Mouse (Mus musculus) hindbrain, embryonic 14.5 days (tissue): ENCODE results near the gene Pon2. TPM values are rescaled to one million over a fixed set of nuclear protein-coding genes. Genes with fewer than 3 reads are reported as not detected.
A peak's percentile ranks its signal among the peaks of the same experiment; 100 is the strongest.

Source experiments
- ATAC-seq: fragments of 200-750 bp; cut with Nextera tagmentation; 2 replicates; pipeline ENCODE4 v1.8.0; 2017; ENCODE audit warnings: moderate number of reproducible peaks, mild to moderate bottlenecking, moderate TSS enrichment, moderate library complexity; ENCODE audit not compliant: low FRiP score
- DNase-seq: peaks from one replicate; pipeline ENCODE4 v3.0.0-alpha.2; 2015; ENCODE audit warnings: low spot score
- H3K27ac ChIP-seq: fragments of 300-500 bp; sonication (generic); 2 replicates; pipeline ENCODE4 v1.5.1; 2014; ENCODE audit warnings: mild to moderate bottlenecking, moderate library complexity
- H3K27me3 ChIP-seq: fragments of 300-500 bp; sonication (generic); 2 replicates; pipeline ENCODE4 v1.6.1; 2014; ENCODE audit warnings: mild to moderate bottlenecking, low read length, mixed read lengths; ENCODE audit not compliant: control insufficient read depth, insufficient read depth
- H3K36me3 ChIP-seq: fragments of 300-500 bp; sonication (generic); replicated peaks from 2 replicates; pipeline ENCODE4 v1.6.1; 2014; ENCODE audit not compliant: control insufficient read depth, insufficient read depth
- H3K4me1 ChIP-seq: fragments of 300-500 bp; sonication (generic); replicated peaks from 2 replicates; pipeline ENCODE4 v1.6.1; 2014; ENCODE audit warnings: antibody characterized with exemption, low read length, mixed read lengths; ENCODE audit not compliant: control insufficient read depth, insufficient read depth
- H3K4me2 ChIP-seq: fragments of 300-500 bp; sonication (generic); replicated peaks from 2 replicates; pipeline ENCODE4 v1.6.1; 2014; ENCODE audit warnings: mild to moderate bottlenecking, moderate library complexity
- H3K4me3 ChIP-seq: fragments of 300-500 bp; sonication (generic); replicated peaks from 2 replicates; pipeline ENCODE4 v1.5.1; 2014; ENCODE audit warnings: mild to moderate bottlenecking, low read length
- H3K9ac ChIP-seq: fragments of 300-500 bp; sonication (generic); 2 replicates; pipeline ENCODE4 v1.6.1; 2014
- H3K9me3 ChIP-seq: fragments of 300-500 bp; sonication (generic); 2 replicates; pipeline ENCODE4 v1.6.1; 2016; ENCODE audit warnings: low read length; ENCODE audit not compliant: control insufficient read depth
- WGBS: fragments of 180-500 bp; shearing (Covaris S2); extraction: QIAGEN DNeasy Blood & Tissue Kit; methylation state at CpG from one replicate; pipeline ENCODE4 v1.1.7; 2014; 5-methylcytosine and 5-hydroxymethylcytosine counted together
- polyA plus RNA-seq: library from polyadenylated mRNA; unstranded; fragments of >200 nt; fragmentation: Nextera tagmentation; extraction: Ambion mirVana; gene quantifications from 2 replicates; pipeline ENCODE4 v1.2.1, GENCODE M21; 2014

The Pon2 gene
- polyA plus RNA-seq, 1 experiment from 2014 or later = 31.5 TPM

GRCm38 (mm10) chr6:5296067-5296466 is 2.2 kb downstream of the Pon2 start:
- Histone ChIP-seq H3K36me3 (no peaks in the 10 kb centered on the region), H3K9ac (no peak overlapping the region), H3K4me3 (no peak overlapping the region), H3K9me3 (no peaks in the 10 kb centered on the region), H3K4me1 (no peaks in the 10 kb centered on the region; the same call in 1 of the 2 replicates), H3K4me2 (no peak overlapping the region), H3K27ac (no peak overlapping the region), H3K27me3 (peaks cover 7% of the 10 kb centered on the region; the same call in 1 of the 2 replicates)
- ATAC-seq (no peak), DNase-seq (no peak)
- 94% methylated on average over 7 of the region's 7 CpGs for WGBS

GRCm38 (mm10) chr6:5294659-5295449 is 3.4 kb downstream of the Pon2 start:
- Histone ChIP-seq H3K4me2 (no peak overlapping the region), H3K4me3 (no peak overlapping the region), H3K4me1 (no peaks in the 10 kb centered on the region; the same call in 1 of the 2 replicates), H3K27me3 (peaks cover 7% of the 10 kb centered on the region; the same call in 1 of the 2 replicates), H3K27ac (no peak overlapping the region), H3K9ac (no peak overlapping the region), H3K36me3 (no peaks in the 10 kb centered on the region), H3K9me3 (no peaks in the 10 kb centered on the region)
- 94% methylated on average over 16 of the region's 16 CpGs for WGBS
- ATAC-seq (no peak), DNase-seq (no peak)

- Histone ChIP-seq H3K4me1 (no peaks in the 10 kb centered on the region), H3K4me2 (no peak overlapping the region), H3K27me3 (0 out of 2 replicates have a peak, but pooled peaks cover 7% of the 10 kb centered on the region), H3K36me3 (no peaks in the 10 kb centered on the region), H3K9ac (no peak overlapping the region), H3K4me3 (no peak overlapping the region), H3K27ac (no peak overlapping the region), H3K9me3 (no peaks in the 10 kb centered on the region)
- 79% methylated on average over 5 of the region's 5 CpGs for WGBS
- DNase-seq = no peak
- ATAC-seq = no peak
Measured at GRCm38 (mm10) chr6:5292841-5293240, 5.4 kb downstream of the Pon2 start.

- Histone ChIP-seq H3K36me3 (no peaks in the 10 kb centered on the region), H3K27me3 (no peaks in the 10 kb centered on the region), H3K4me2 (no peak overlapping the region), H3K4me1 (no peaks in the 10 kb centered on the region), H3K9ac (no peak overlapping the region), H3K9me3 (no peaks in the 10 kb centered on the region), H3K4me3 (no peak overlapping the region), H3K27ac (no peak overlapping the region)
- DNase-seq (no peak), ATAC-seq (no peak)
- 72% methylated on average over 4 of the region's 4 CpGs for WGBS
Measured at GRCm38 (mm10) chr6:5291450-5291849, 6.8 kb downstream of the Pon2 start.

GRCm38 (mm10) chr6:5287919-5288318 is 10.3 kb downstream of the Pon2 start:
- Histone ChIP-seq H3K27me3 (no peaks in the 10 kb centered on the region), H3K36me3 (no peaks in the 10 kb centered on the region), H3K9ac (no peak overlapping the region), H3K4me1 (0 out of 2 replicates have a peak, but pooled peaks cover under 1% of the 10 kb centered on the region), H3K4me3 (no peak overlapping the region), H3K4me2 (no peak overlapping the region), H3K9me3 (no peaks in the 10 kb centered on the region), H3K27ac (no peak overlapping the region)
- ATAC-seq (no peak), DNase-seq (no peak)
- WGBS = 75% methylated on average over 5 of the region's 5 CpGs

- 91% methylated on average over 2 of the region's 2 CpGs for WGBS
- DNase-seq = no peak
- ATAC-seq = no peak
- no peak overlapping the region for H3K27ac ChIP-seq
- no peak overlapping the region for H3K4me3 ChIP-seq
- H3K36me3 ChIP-seq = no peaks in the 10 kb centered on the region
- H3K4me2 ChIP-seq = no peak overlapping the region
- H3K27me3 ChIP-seq = no peaks in the 10 kb centered on the region
- 0 out of 2 replicates have a peak, but pooled peaks cover 2% of the 10 kb centered on the region for H3K4me1 ChIP-seq
- no peak overlapping the region for H3K9ac ChIP-seq
- H3K9me3 ChIP-seq = no peaks in the 10 kb centered on the region
Measured at GRCm38 (mm10) chr6:5287392-5287791, 10.9 kb downstream of the Pon2 start.

- ATAC-seq (peak; percentile 62; the same call in 1 of the 2 replicates), DNase-seq (no peak)
- Histone ChIP-seq H3K4me1 (0 out of 2 replicates have a peak, but pooled peaks cover 2% of the 10 kb centered on the region), H3K9ac (no peak overlapping the region), H3K4me2 (no peak overlapping the region), H3K4me3 (no peak overlapping the region), H3K27me3 (no peaks in the 10 kb centered on the region), H3K36me3 (no peaks in the 10 kb centered on the region), H3K9me3 (no peaks in the 10 kb centered on the region), H3K27ac (no peak overlapping the region)
- 41% methylated on average over 7 of the region's 7 CpGs for WGBS
Measured at GRCm38 (mm10) chr6:5282418-5282817, 15.8 kb downstream of the Pon2 start.

GRCm38 (mm10) chr6:5280576-5281305 is 17.5 kb downstream of the Pon2 start:
- Histone ChIP-seq H3K9me3 (no peaks in the 10 kb centered on the region), H3K4me1 (0 out of 2 replicates have a peak, but pooled peaks cover 2% of the 10 kb centered on the region), H3K27me3 (no peaks in the 10 kb centered on the region), H3K9ac (no peak overlapping the region), H3K4me3 (no peak overlapping the region), H3K36me3 (no peaks in the 10 kb centered on the region; the same call in 1 of the 2 replicates), H3K27ac (no peak overlapping the region), H3K4me2 (no peak overlapping the region)
- ATAC-seq (no peak), DNase-seq (no peak)
- 55% methylated on average over 6 of the region's 6 CpGs for WGBS

GRCm38 (mm10) chr6:5277972-5278371 is 20.3 kb downstream of the Pon2 start:
- 0 out of 2 replicates have a peak, but pooled peaks cover 2% of the 10 kb centered on the region for H3K4me1 ChIP-seq
- no peak overlapping the region for H3K27ac ChIP-seq
- ATAC-seq = no peak
- no peak overlapping the region for H3K4me3 ChIP-seq
- DNase-seq = no peak
- H3K4me2 ChIP-seq = no peak overlapping the region
- no peaks in the 10 kb centered on the region for H3K9me3 ChIP-seq
- 53% methylated on average over 5 of the region's 5 CpGs for WGBS
- no peaks in the 10 kb centered on the region; the same call in 1 of the 2 replicates for H3K36me3 ChIP-seq
- no peak overlapping the region for H3K9ac ChIP-seq
- H3K27me3 ChIP-seq = no peaks in the 10 kb centered on the region
